Comparison of ENCODE assay signal across 15 mouse cellular contexts in genomic region chr13:90252981-90253380, GRCm38 (mm10).
"Had no signal": no experiment of that assay in that cellular context is flagged by ENCODE, and none has a peak within 500 bp of the region (broad histone marks: within the 10 kb centered on the region; RNA-seq: fewer than 3 reads in every experiment).

No protein-coding gene starts in this region.

- H3K27me3 ChIP-seq: liver, embryonic 13.5 days; midbrain, embryonic 13.5 days had no signal

- H3K4me1 ChIP-seq: liver, embryonic 13.5 days; midbrain, embryonic 13.5 days had no signal

- H3K36me3 ChIP-seq: liver, embryonic 13.5 days; midbrain, embryonic 13.5 days had no signal

- DNase-seq: kidney, adult 18-20 months; kidney, adult 9 months; kidney, postnatal 14 days; kidney, postnatal 4 days; left cerebral cortex, postnatal 4 days; liver, embryonic 13.5 days; lung, adult 2 months; lung, postnatal 14 days; lung, postnatal 4 days; thymus, adult 2 months; thymus, postnatal 14 days; thymus, postnatal 4 days had no signal

- ATAC-seq: midbrain, embryonic 13.5 days; midbrain, embryonic 16.5 days had no signal

- H3K4me3 ChIP-seq: liver, embryonic 13.5 days; midbrain, embryonic 13.5 days; myocyte had no signal

- H3K27ac ChIP-seq: liver, embryonic 13.5 days; midbrain, embryonic 13.5 days had no signal

- H3K4me2 ChIP-seq: liver, embryonic 13.5 days; midbrain, embryonic 13.5 days had no signal

- H3K9ac ChIP-seq: liver, embryonic 13.5 days; midbrain, embryonic 13.5 days had no signal

- H3K9me3 ChIP-seq: liver, embryonic 13.5 days; midbrain, embryonic 13.5 days had no signal
